Mouse (Mus musculus) small intestine, adult 2 months (tissue): Measurements from ENCODE around the gene Lgsn. TPM values are rescaled to one million over a fixed set of nuclear protein-coding genes. Genes with fewer than 3 reads are reported as not detected.

Experiments used
- H3K27ac ChIP-seq: fragments of 200-500 bp; 2 replicates; pipeline ENCODE4 v1.5.1; 2012; ENCODE audit warnings: low read depth, low read length, control low read depth, inconsistent platforms; ENCODE audit not compliant: insufficient read depth
- H3K27me3 ChIP-seq: fragments of 200-500 bp; 2 replicates; pipeline ENCODE4 v1.6.1; 2012; ENCODE audit warnings: mild to moderate bottlenecking, moderate library complexity, low read length, inconsistent platforms; ENCODE audit not compliant: control insufficient read depth, insufficient read depth
- H3K36me3 ChIP-seq: fragments of 200-500 bp; 2 replicates; pipeline ENCODE4 v1.6.1; 2012; ENCODE audit warnings: mild to moderate bottlenecking, low read length, control low read depth, inconsistent platforms; ENCODE audit not compliant: control insufficient read depth, insufficient read depth
- H3K4me1 ChIP-seq: fragments of 200-500 bp; 2 replicates; pipeline ENCODE4 v1.6.1; 2012; ENCODE audit warnings: low read length, inconsistent platforms, mixed read lengths; ENCODE audit not compliant: control insufficient read depth, insufficient read depth, insufficient read length
- H3K4me3 ChIP-seq: fragments of 200-500 bp; 2 replicates; pipeline ENCODE4 v1.5.1; 2012; ENCODE audit warnings: low read depth, mild to moderate bottlenecking, control low read depth, inconsistent platforms, low read length, moderate library complexity
- CTCF ChIP-seq: fragments of 200-500 bp; IDR thresholded peaks from 2 replicates; pipeline ENCODE4 v1.5.1; 2012; ENCODE audit warnings: low read depth, mild to moderate bottlenecking, control low read depth, inconsistent platforms, low read length, moderate library complexity, mixed read lengths; ENCODE audit not compliant: insufficient replicate concordance, insufficient read length; ENCODE audit errors: extremely low read depth
- POLR2A ChIP-seq: fragments of 200-500 bp; IDR thresholded peaks from 2 replicates; pipeline ENCODE4 v1.6.1; 2012; ENCODE audit warnings: low read depth, mild to moderate bottlenecking, control low read depth, inconsistent platforms, low read length, moderate library complexity
- WGBS: fragments of 180-500 bp; shearing (Covaris S2); methylation state at CpG from one replicate; pipeline ENCODE4 v1.1.7; 2018; 5-methylcytosine and 5-hydroxymethylcytosine counted together
- polyA plus RNA-seq: library from polyadenylated mRNA; depleted of rRNA; stranded (reverse); fragments of >200 nt; gene quantifications from 2 replicates; pipeline ENCODE4 v1.2.3, GENCODE M21; 2012; rRNA removed

The Lgsn gene
- polyA plus RNA-seq, 1 experiment = not detected

DNA sequence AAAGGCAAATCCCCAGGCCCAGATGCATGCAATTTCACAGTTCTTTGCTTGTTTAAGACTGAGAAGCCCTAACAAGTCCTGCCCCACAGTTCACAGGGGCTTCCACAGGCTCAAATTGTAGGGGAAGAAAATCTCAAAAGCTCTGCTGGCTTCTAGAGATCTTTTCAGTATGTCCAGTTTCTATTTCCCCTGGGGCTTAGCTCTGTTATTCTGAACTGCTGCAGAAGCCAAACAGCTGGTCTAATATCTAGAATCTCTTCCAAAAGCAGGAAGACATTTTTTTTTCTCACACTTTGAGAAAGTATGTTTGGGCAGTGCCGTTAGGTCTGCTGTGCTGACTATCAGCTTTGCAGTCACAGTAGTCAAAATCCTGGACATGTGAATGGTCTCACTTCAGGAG is 38.6 kb downstream of the Lgsn start:
- 54% methylated on average over 1 of the region's 1 CpGs for WGBS
- no peaks in the 10 kb centered on the region for H3K36me3 ChIP-seq
- no peaks in the 10 kb centered on the region for H3K27me3 ChIP-seq
- H3K27ac ChIP-seq = no peak overlapping the region
- no peak for TF ChIP-seq CTCF
- no peak for TF ChIP-seq POLR2A
- no peak overlapping the region for H3K4me3 ChIP-seq
- no peaks in the 10 kb centered on the region for H3K4me1 ChIP-seq

GRCm38 (mm10) chr1:31220599-31221250 is 44.5 kb downstream of the Lgsn start:
- no peaks in the 10 kb centered on the region for H3K4me1 ChIP-seq
- TF ChIP-seq CTCF = no peak
- TF ChIP-seq POLR2A = no peak
- no peak overlapping the region for H3K4me3 ChIP-seq
- H3K27ac ChIP-seq = no peak overlapping the region
- no peaks in the 10 kb centered on the region for H3K36me3 ChIP-seq
- 92% methylated on average over 4 of the region's 4 CpGs for WGBS
- H3K27me3 ChIP-seq = no peaks in the 10 kb centered on the region

DNA sequence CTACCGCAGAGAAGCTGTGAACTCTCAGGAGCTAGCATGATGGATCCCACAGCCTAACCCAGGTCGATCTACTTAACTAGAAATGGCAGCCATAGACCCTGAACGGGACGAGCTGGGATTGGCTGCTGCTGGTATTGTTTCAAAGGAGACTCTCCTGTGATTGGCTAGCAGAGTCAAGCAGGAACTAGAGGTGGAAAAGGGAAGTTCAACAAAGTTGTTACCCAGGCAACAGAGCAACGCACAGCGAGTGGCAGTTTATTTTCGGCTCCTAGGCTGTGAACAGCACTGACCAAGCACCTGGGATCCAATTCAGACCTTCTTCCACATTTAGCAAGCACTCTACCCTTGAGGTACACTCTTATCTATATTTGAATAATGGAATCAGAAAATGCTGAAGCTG is 46.4 kb downstream of the Lgsn start, which contains the start of the genes 4931428L18Rik and Pih1d3:
Gene 4931428L18Rik, minus strand, starts transcription at position 121 of the 400 bp plus-strand sequence.
Gene Pih1d3, plus strand, starts transcription at position 275 of the 400 bp plus-strand sequence.
- TF ChIP-seq CTCF = no peak
- TF ChIP-seq POLR2A = no peak
- 75% methylated on average over 7 of the region's 7 CpGs for WGBS
- H3K4me3 ChIP-seq = no peak within 1 kb of the TSS

GRCm38 (mm10) chr1:31233319-31234036 is 57.3 kb downstream of the Lgsn start:
- H3K4me1 ChIP-seq = no peaks in the 10 kb centered on the region
- H3K27me3 ChIP-seq = no peaks in the 10 kb centered on the region
- H3K4me3 ChIP-seq = no peak overlapping the region
- no peak for TF ChIP-seq POLR2A
- no peak for TF ChIP-seq CTCF
- no peaks in the 10 kb centered on the region for H3K36me3 ChIP-seq
- H3K27ac ChIP-seq = no peak overlapping the region

More for the DNA sequence above, 46.4 kb downstream of the Lgsn start, which contains the start of the genes 4931428L18Rik and Pih1d3:
- Histone ChIP-seq H3K27me3 (no peaks in the 10 kb centered on the region), H3K27ac (no peak within 1 kb of the TSS), H3K4me1 (no peaks in the 10 kb centered on the region), H3K36me3 (no peaks in the 10 kb centered on the region)

Other genes starting within 250 kb of the Lgsn start
- not detected in 2 replicates for gene AC153137.1, start 198.4 kb upstream of the Lgsn start, polyA plus RNA-seq
- 2.7 TPM in 1 of 2 replicates, not detected in the other for gene 4931428L18Rik, start 46.3 kb downstream of the Lgsn start, polyA plus RNA-seq
- not detected in 2 replicates for gene Pih1d3, start 46.4 kb downstream of the Lgsn start, polyA plus RNA-seq